Mouse (Mus musculus) frontal cortex, adult 2 months (tissue): ENCODE data around the gene Crhr1. TPM values are rescaled to one million over a fixed set of nuclear protein-coding genes. Genes with fewer than 3 reads are reported as not detected.

Experiments
- DNase-seq, 2 experiments: peaks; one replicate each; pipeline ENCODE4 v3.0.0; 2022; ENCODE audit warnings: low spot score in 1 of 2; ENCODE audit errors: extremely low spot score in 1 of 2
- polyA plus RNA-seq: library from polyadenylated mRNA; depleted of rRNA; stranded (reverse); fragments of >200 nt; gene quantifications from 2 replicates; pipeline ENCODE4 v1.2.3, GENCODE M21; 2012; rRNA removed

Gene Crhr1
- polyA plus RNA-seq, result 39.1 and 40.3 TPM in 2 replicates

GRCm38 (mm10) chr11:104132580-104133441, at the start of gene Crhr1:
Gene Crhr1, plus strand, starts transcription at chr11:104132855.
- DNase-seq, result peak in 1 of 2 experiments; percentile 48

- no peak for DNase-seq
Measured at GRCm38 (mm10) chr11:104083248-104083647, 49.4 kb upstream of the Crhr1 start.

- no peak for DNase-seq
Measured at GRCm38 (mm10) chr11:104083716-104084115, 48.9 kb upstream of the Crhr1 start.

GRCm38 (mm10) chr11:104088519-104088918, 44.1 kb upstream of the Crhr1 start:
- DNase-seq, result no peak

GRCm38 (mm10) chr11:104090769-104091168, 41.9 kb upstream of the Crhr1 start:
- DNase-seq, result no peak

- DNase-seq, result no peak
Measured at GRCm38 (mm10) chr11:104095151-104095550, 37.5 kb upstream of the Crhr1 start.

- DNase-seq, result no peak
Measured at GRCm38 (mm10) chr11:104096536-104096935, 36.1 kb upstream of the Crhr1 start.

- peak; percentile 52 to 81 for DNase-seq
Measured at GRCm38 (mm10) chr11:104099542-104099941, 33.1 kb upstream of the Crhr1 start.

GRCm38 (mm10) chr11:104102641-104103040, 30.0 kb upstream of the Crhr1 start:
- DNase-seq, result no peak

GRCm38 (mm10) chr11:104106329-104106728, 26.3 kb upstream of the Crhr1 start:
- peak; percentile 34 to 82 for DNase-seq

GRCm38 (mm10) chr11:104106969-104107368, 25.7 kb upstream of the Crhr1 start:
- DNase-seq, result no peak

- no peak for DNase-seq
Measured at GRCm38 (mm10) chr11:104110366-104110765, 22.3 kb upstream of the Crhr1 start.

GRCm38 (mm10) chr11:104111851-104112250, 20.8 kb upstream of the Crhr1 start:
- no peak for DNase-seq

- DNase-seq, result no peak
Measured at GRCm38 (mm10) chr11:104113699-104114098, 19.0 kb upstream of the Crhr1 start.

- DNase-seq, result peak in 1 of 2 experiments; percentile 50
Measured at GRCm38 (mm10) chr11:104114690-104115089, 18.0 kb upstream of the Crhr1 start.

- no peak for DNase-seq
Measured at GRCm38 (mm10) chr11:104118356-104118755, 14.3 kb upstream of the Crhr1 start.

- DNase-seq, result no peak
Measured at GRCm38 (mm10) chr11:104122966-104123365, 9.7 kb upstream of the Crhr1 start.

GRCm38 (mm10) chr11:104123479-104123878, 9.2 kb upstream of the Crhr1 start:
- no peak for DNase-seq

- DNase-seq, result no peak
Measured at GRCm38 (mm10) chr11:104124582-104124981, 8.1 kb upstream of the Crhr1 start.

GRCm38 (mm10) chr11:104129466-104129865, 3.2 kb upstream of the Crhr1 start:
- no peak for DNase-seq

GRCm38 (mm10) chr11:104130721-104131647, 1.7 kb upstream of the Crhr1 start:
- DNase-seq, result no peak
